In genomic region chr17:46304184-46304583, GRCm38 (mm10) we compare ENCODE assay signal across 34 mouse cellular contexts. TPM values are rescaled to one million over a fixed set of nuclear protein-coding genes. Genes with fewer than 3 reads are reported as not detected.
"Had no signal": no experiment of that assay in that cellular context is flagged by ENCODE, and none has a peak within 500 bp of the region (broad histone marks: within the 10 kb centered on the region; RNA-seq: fewer than 3 reads in every experiment).

No protein-coding gene starts in this region.

- H3K4me1 ChIP-seq: heart, embryonic 15.5 days; intestine, embryonic 15.5 days; kidney, embryonic 15.5 days had no signal

- H3K9me3 ChIP-seq: heart, embryonic 10.5 days; heart, embryonic 12.5 days; heart, embryonic 13.5 days; heart, embryonic 15.5 days; hindbrain, embryonic 10.5 days; hindbrain, embryonic 12.5 days; hindbrain, embryonic 13.5 days; hindbrain, embryonic 15.5 days; intestine, embryonic 15.5 days; kidney, embryonic 15.5 days had no signal

- H3K27ac ChIP-seq: heart, embryonic 10.5 days; heart, embryonic 13.5 days; heart, embryonic 15.5 days; hindbrain, embryonic 10.5 days; hindbrain, embryonic 12.5 days; hindbrain, embryonic 13.5 days; hindbrain, embryonic 14.5 days; hindbrain, embryonic 15.5 days; hindbrain, postnatal 0 days; intestine, embryonic 15.5 days; kidney, embryonic 15.5 days; kidney, postnatal 0 days; layer of hippocampus, adult 2 months; left cerebral cortex, adult 2 months had no signal

- ATAC-seq: hindbrain, embryonic 16.5 days; hindbrain, postnatal 0 days; inflammation-experienced regulatory T-cells, adult 6 months; intestine, embryonic 15.5 days; intestine, embryonic 16.5 days; intestine, postnatal 0 days had no signal

- H3K36me3 ChIP-seq: heart, embryonic 15.5 days; intestine, embryonic 15.5 days; kidney, embryonic 15.5 days had no signal

- H3K9ac ChIP-seq: heart, embryonic 12.5 days; heart, embryonic 13.5 days; heart, embryonic 15.5 days; hindbrain, embryonic 12.5 days; hindbrain, embryonic 13.5 days; hindbrain, embryonic 14.5 days; hindbrain, embryonic 15.5 days; intestine, embryonic 15.5 days; kidney, embryonic 15.5 days had no signal

- DNase-seq: heart, postnatal 14 days; heart, postnatal 36 days; heart, postnatal 4 days; kidney, adult 11 months; kidney, adult 18-20 months; kidney, adult 2 months; kidney, adult 8-10 months; kidney, adult 9 months; kidney, postnatal 14 days; kidney, postnatal 4 days; layer of hippocampus, adult 9-11 months; layer of hippocampus, postnatal 36 days had no signal

- H3K27me3 ChIP-seq: hindbrain, embryonic 15.5 days had no signal

- H3K4me2 ChIP-seq: heart, embryonic 11.5 days; heart, embryonic 12.5 days; heart, embryonic 13.5 days; heart, embryonic 15.5 days; hindbrain, embryonic 12.5 days; hindbrain, embryonic 13.5 days; hindbrain, embryonic 14.5 days; hindbrain, embryonic 15.5 days; intestine, embryonic 15.5 days; kidney, embryonic 15.5 days had no signal

- H3K4me3 ChIP-seq: heart, embryonic 10.5 days; heart, embryonic 12.5 days; heart, embryonic 13.5 days; heart, embryonic 15.5 days; hindbrain, embryonic 10.5 days; hindbrain, embryonic 12.5 days; hindbrain, embryonic 13.5 days; hindbrain, embryonic 15.5 days; intestine, embryonic 15.5 days; kidney, embryonic 15.5 days; layer of hippocampus, adult 2 months; left cerebral cortex, adult 2 months had no signal

RNA-seq across cellular contexts. Expression of gene Dlk2, which starts 7.0 kb away (rescaled TPM):
- total RNA-seq: hematopoietic stem cell, adult 5-6 weeks had no signal
- polyA plus RNA-seq: inflammation-experienced regulatory T-cells, adult 6 months; kidney, embryonic 14.5 days had no signal

RNA-seq across cellular contexts. Expression of gene Lrrc73, which starts 50.9 kb away (rescaled TPM):
- total RNA-seq: hematopoietic stem cell, adult 5-6 weeks had no signal
